Mouse (Mus musculus) heart, postnatal 0 days (tissue): ENCODE data around the gene a. TPM values are rescaled to one million over a fixed set of nuclear protein-coding genes. Genes with fewer than 3 reads are reported as not detected.

Experiments used
- ATAC-seq: fragments of 200-750 bp; cut with Nextera tagmentation; 2 replicates; pipeline ENCODE4 v1.8.0; 2017; ENCODE audit warnings: low read depth, moderate number of reproducible peaks, moderate library complexity; ENCODE audit not compliant: insufficient read depth
- DNase-seq: peaks from one replicate; pipeline ENCODE4 v3.0.0-alpha.2; 2016; ENCODE audit warnings: low spot score
- H3K27ac ChIP-seq: fragments of 300-500 bp; sonication (generic); 2 replicates; pipeline ENCODE4 v1.5.1; 2014; ENCODE audit warnings: low read depth, mild to moderate bottlenecking
- H3K27me3 ChIP-seq: fragments of 300-500 bp; sonication (generic); 2 replicates; pipeline ENCODE4 v1.6.1; 2014; ENCODE audit warnings: low read length, mixed read lengths; ENCODE audit not compliant: control insufficient read depth, insufficient read depth
- H3K36me3 ChIP-seq: fragments of 300-500 bp; sonication (generic); replicated peaks from 2 replicates; pipeline ENCODE4 v1.6.1; 2014; ENCODE audit warnings: low read length, mixed read lengths; ENCODE audit not compliant: control insufficient read depth, insufficient read depth
- H3K4me1 ChIP-seq: fragments of 300-500 bp; sonication (generic); 2 replicates; pipeline ENCODE4 v1.6.1; 2014; ENCODE audit warnings: antibody characterized with exemption; ENCODE audit not compliant: control insufficient read depth, insufficient read depth
- H3K4me2 ChIP-seq: fragments of 300-500 bp; sonication (generic); 2 replicates; pipeline ENCODE4 v1.6.1; 2014; ENCODE audit warnings: low read depth, mild to moderate bottlenecking, low read length, moderate library complexity
- H3K4me3 ChIP-seq: fragments of 300-500 bp; sonication (generic); 2 replicates; pipeline ENCODE4 v1.5.1; 2014; ENCODE audit warnings: low read depth, low read length
- H3K9ac ChIP-seq: fragments of 300-500 bp; sonication (generic); replicated peaks from 2 replicates; pipeline ENCODE4 v1.6.1; 2014; ENCODE audit warnings: low read depth, low read length, mixed read lengths
- H3K9me3 ChIP-seq: fragments of 300-500 bp; sonication (generic); replicated peaks from 2 replicates; pipeline ENCODE4 v1.6.1; 2016; ENCODE audit warnings: low read length; ENCODE audit not compliant: control insufficient read depth
- CTCF ChIP-seq: IDR thresholded peaks from 2 replicates; pipeline ENCODE4 v1.5.1; 2016; ENCODE audit warnings: antibody characterized with exemption, control low read depth, low read depth
- EP300 ChIP-seq: IDR thresholded peaks from 2 replicates; pipeline ENCODE4 v1.6.1; 2016; ENCODE audit warnings: antibody characterized with exemption, low read depth
- WGBS: fragments of 180-500 bp; shearing (Covaris S2); extraction: QIAGEN DNeasy Blood & Tissue Kit; methylation state at CpG from one replicate; pipeline ENCODE4 v1.1.7; 2014; 5-methylcytosine and 5-hydroxymethylcytosine counted together
- polyA plus RNA-seq: library from polyadenylated mRNA; unstranded; fragments of >200 nt; fragmentation: Nextera tagmentation; extraction: Ambion mirVana; gene quantifications from 2 replicates; pipeline ENCODE4 v1.2.1, GENCODE M21; 2015
- total RNA-seq: library from RNA; depleted of rRNA; stranded (reverse); fragments of >200 nt; gene quantifications from 2 replicates; pipeline ENCODE4 v1.2.3, GENCODE M21; 2014; ENCODE audit warnings: low replicate concordance

Gene a
- total and polyA plus RNA-seq, 2 experiments from 2014 or later: not detected

DNA sequence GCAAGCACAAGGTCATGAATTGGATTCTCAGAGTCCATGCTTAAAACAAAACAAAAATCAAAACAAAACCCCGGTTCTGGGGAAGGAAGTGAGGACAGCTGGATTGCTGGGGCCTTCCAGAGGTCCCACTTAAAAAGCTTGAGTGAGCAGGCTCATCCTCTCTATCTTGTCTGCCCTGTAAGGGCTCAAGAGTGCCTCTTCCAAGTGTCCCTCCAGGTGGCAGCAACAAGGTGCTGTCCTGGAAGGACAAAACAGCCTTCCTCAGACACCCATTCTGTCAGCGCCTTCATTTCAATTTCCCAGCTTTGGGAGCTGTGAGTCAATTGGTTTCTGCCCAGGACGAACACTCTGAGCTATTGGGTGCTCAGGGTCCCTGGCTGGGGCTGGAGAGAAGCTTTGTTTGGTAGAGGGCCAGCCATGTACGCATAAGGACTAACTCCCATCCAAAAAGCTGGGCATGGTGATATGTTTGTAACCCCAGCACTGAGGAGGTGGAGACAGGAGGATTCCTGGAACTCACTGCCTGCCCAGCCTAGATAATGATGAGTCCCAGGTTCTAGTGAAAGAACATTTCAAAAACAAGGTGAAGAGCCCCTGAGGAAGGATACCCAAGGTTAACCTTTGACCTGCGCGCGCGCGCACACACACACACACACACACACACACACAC, 26.2 kb upstream of the a start:
- DNase-seq (no peak), ATAC-seq (no peak)
- no peak overlapping the region for H3K4me3 ChIP-seq
- WGBS: 81% methylated on average over 9 of the region's 9 CpGs
- TF ChIP-seq EP300 (no peak), CTCF (0 out of 2 replicates have a peak, but pooled peaks have one; percentile 5)
- no peak overlapping the region for H3K4me2 ChIP-seq
- H3K36me3 ChIP-seq: no peaks in the 10 kb centered on the region
- no peaks in the 10 kb centered on the region for H3K9me3 ChIP-seq
- 0 out of 2 replicates have a peak, but pooled peaks cover 5% of the 10 kb centered on the region for H3K4me1 ChIP-seq
- H3K9ac ChIP-seq: no peak overlapping the region
- no peaks in the 10 kb centered on the region for H3K27me3 ChIP-seq
- no peak overlapping the region for H3K27ac ChIP-seq

DNA sequence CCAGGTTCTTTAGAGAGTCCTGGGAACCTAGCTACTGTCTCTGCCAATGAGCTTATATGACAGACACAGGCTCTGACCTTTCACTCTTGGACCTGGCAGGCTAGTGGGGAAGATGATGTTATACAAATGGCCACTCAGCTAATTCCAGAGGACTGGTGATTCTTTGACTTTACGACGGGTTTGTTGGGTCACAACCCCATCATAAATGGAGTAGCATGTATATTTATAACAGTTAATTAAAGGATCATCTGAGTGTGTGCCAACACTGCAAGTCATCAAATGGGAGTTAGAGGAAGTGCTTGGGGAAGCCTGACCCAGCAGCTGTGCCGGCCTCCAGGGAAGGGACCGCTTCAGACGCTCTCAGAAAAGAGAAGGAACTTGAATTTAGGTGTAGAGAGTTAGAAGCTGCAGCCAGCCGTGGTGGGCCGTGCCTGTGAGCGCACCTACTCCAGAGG, 25.6 kb upstream of the a start:
- no peak for DNase-seq

DNA sequence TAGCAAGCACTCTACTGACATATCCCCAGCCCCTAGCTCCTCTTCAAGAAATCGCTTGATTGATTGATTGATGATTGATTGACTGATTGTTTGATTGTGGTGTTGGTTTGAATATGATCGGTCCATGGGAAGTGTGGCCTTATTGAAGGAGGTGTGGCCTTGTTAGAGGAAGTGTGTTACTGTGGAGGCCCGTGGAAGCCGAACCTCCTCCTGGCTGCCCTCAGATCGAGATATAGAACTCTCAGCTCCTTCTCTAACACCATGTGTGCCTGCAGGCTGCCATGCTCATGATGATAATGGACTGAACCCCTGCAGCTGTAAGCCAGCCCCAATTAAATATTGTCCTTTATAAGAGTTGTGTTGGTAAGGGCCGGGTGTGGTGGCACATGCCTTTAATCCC, 24.2 kb upstream of the a start:
- Histone ChIP-seq H3K9ac (no peak overlapping the region), H3K4me2 (no peak overlapping the region), H3K4me3 (no peak overlapping the region), H3K27me3 (no peaks in the 10 kb centered on the region), H3K9me3 (no peaks in the 10 kb centered on the region), H3K36me3 (no peaks in the 10 kb centered on the region), H3K27ac (no peak overlapping the region), H3K4me1 (0 out of 2 replicates have a peak, but pooled peaks cover 5% of the 10 kb centered on the region)
- ATAC-seq (no peak), DNase-seq (no peak)
- TF ChIP-seq EP300: no peak
- no peak for TF ChIP-seq CTCF
- WGBS: 84% methylated on average over 6 of the region's 6 CpGs

More for the DNA sequence above, 25.6 kb upstream of the a start:
- Histone ChIP-seq H3K4me1 (0 out of 2 replicates have a peak, but pooled peaks cover 5% of the 10 kb centered on the region), H3K4me3 (no peak overlapping the region), H3K9me3 (no peaks in the 10 kb centered on the region), H3K4me2 (no peak overlapping the region), H3K36me3 (no peaks in the 10 kb centered on the region), H3K27me3 (no peaks in the 10 kb centered on the region), H3K27ac (no peak overlapping the region), H3K9ac (no peak overlapping the region)
- 69% methylated on average over 8 of the region's 8 CpGs for WGBS
- ATAC-seq: no peak
- TF ChIP-seq CTCF: no peak
- no peak for TF ChIP-seq EP300

DNA sequence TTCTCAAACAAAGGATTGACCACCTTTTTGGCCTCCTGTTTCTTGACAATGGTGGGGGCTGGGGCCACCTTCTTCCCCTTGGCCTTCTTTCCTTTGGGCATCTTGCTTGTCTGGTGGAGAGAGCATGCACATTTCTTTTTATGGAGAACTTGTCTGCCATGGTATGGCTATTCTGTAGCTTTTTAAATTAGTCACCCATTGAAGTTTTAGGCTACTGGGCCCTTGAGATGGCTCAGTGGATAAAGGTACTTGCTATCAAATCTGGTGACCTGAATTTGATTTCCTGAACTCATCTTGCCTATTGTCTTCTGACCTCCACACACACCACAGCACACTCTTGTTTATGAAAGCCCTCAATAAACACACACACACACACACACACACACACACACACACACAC, 21.3 kb upstream of the a start, which contains the start of gene Gm14214:
TSS of gene Gm14214 (minus strand) at position 101 of the 400 bp plus-strand sequence.
- no peaks in the 10 kb centered on the region for H3K36me3 ChIP-seq
- no peaks in the 10 kb centered on the region for H3K4me1 ChIP-seq
- no peak within 1 kb of the TSS for H3K4me2 ChIP-seq
- H3K27me3 ChIP-seq: no peaks in the 10 kb centered on the region
- no peak for TF ChIP-seq CTCF
- TF ChIP-seq EP300: no peak
- no peaks in the 10 kb centered on the region for H3K9me3 ChIP-seq
- no peak within 1 kb of the TSS for H3K9ac ChIP-seq
- H3K27ac ChIP-seq: no peak within 1 kb of the TSS
- no peak for ATAC-seq
- no peak within 1 kb of the TSS for H3K4me3 ChIP-seq
- DNase-seq: no peak

DNA sequence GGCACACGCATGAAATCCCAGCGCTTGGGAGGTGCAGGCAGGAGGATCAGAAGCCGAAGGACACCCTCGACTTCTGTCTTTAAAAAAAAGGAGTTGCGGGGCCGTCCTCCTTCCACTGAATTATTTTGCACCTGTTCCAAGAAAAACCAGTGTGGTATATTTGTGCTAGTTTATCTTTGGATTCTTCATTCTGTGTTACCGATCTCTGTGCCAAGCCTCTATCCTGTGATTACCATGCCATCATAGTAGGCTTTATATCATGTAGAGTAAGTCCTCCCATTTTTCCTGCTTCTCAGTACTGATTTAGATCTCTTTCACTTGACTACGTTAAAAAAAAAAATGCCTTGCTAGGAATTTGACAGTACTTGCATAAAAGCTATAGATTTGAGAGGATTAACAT, 19.6 kb upstream of the a start:
- 75% methylated on average over 8 of the region's 8 CpGs for WGBS
- H3K4me3 ChIP-seq: no peak overlapping the region
- H3K36me3 ChIP-seq: no peaks in the 10 kb centered on the region
- H3K9ac ChIP-seq: no peak overlapping the region
- H3K4me2 ChIP-seq: no peak overlapping the region
- no peak for TF ChIP-seq CTCF
- no peak for TF ChIP-seq EP300
- DNase-seq (no peak), ATAC-seq (no peak)
- H3K27ac ChIP-seq: no peak overlapping the region
- H3K9me3 ChIP-seq: no peaks in the 10 kb centered on the region
- no peaks in the 10 kb centered on the region for H3K27me3 ChIP-seq
- no peaks in the 10 kb centered on the region for H3K4me1 ChIP-seq

DNA sequence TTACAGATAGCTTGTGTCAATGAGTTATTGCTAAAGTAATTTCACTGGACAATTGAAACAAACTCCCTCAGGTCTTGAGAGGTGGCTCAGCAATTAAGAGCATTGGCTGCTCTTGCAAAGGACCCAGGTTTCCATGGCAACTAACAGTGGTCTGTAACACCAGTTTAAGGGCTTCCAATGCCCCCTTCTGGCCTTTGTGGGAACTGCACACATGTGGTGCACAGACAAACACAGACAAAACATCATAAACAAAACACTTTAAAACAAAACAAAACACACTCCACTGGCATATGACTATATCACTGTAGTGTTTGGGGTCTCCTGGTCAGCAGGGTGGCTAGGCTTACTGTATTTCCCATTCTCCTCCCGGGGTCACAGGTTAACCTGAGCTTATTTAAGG, 17.2 kb upstream of the a start:
- H3K4me1 ChIP-seq: no peaks in the 10 kb centered on the region
- H3K9ac ChIP-seq: no peak overlapping the region
- DNase-seq (no peak), ATAC-seq (no peak)
- H3K4me2 ChIP-seq: no peak overlapping the region
- no peaks in the 10 kb centered on the region for H3K9me3 ChIP-seq
- H3K27ac ChIP-seq: no peak overlapping the region
- no peaks in the 10 kb centered on the region for H3K27me3 ChIP-seq
- 82% methylated on average over 1 of the region's 1 CpGs for WGBS
- no peak overlapping the region for H3K4me3 ChIP-seq
- no peaks in the 10 kb centered on the region for H3K36me3 ChIP-seq
- TF ChIP-seq CTCF (peak; percentile 16), EP300 (no peak)
